8 mouse cellular contexts compared by ENCODE assay signal in genomic region chr11:96464716-96465060, GRCm38 (mm10). TPM values are rescaled to one million over a fixed set of nuclear protein-coding genes. Genes with fewer than 3 reads are reported as not detected.
DNase-seq lines count a peak whose midpoint lies in the region; ATAC-seq and TF ChIP-seq lines count a peak whose summit lies in the region.

No protein-coding gene starts in this region.

- no peak for DNase-seq in liver, adult 2 months (ENCODE audit: extremely low read depth, low read depth, low spot score)
- no peak for DNase-seq in liver
- no peak for DNase-seq in forebrain, embryonic 11.5 days (ENCODE audit: low spot score)
- peak; percentile 8 for DNase-seq in kidney, adult 9 months
- DNase-seq in midbrain, postnatal 0 days (ENCODE audit: low spot score): no peak
- DNase-seq in left cerebral cortex, adult 8-10 months (ENCODE audit: low spot score in 2 of 2): no peak
- no peak for DNase-seq in cerebellum, adult 11-12 months
- no peak for DNase-seq in left cerebral cortex, adult 11 months (ENCODE audit: low spot score)

- H3K36me3 ChIP-seq in liver, adult 2 months (ENCODE audit: control insufficient read depth, insufficient read depth, low read length): no peaks in the 10 kb centered on the region
- H3K36me3 ChIP-seq in forebrain, embryonic 11.5 days (ENCODE audit: control insufficient read depth, insufficient read depth, low read length): no peaks in the 10 kb centered on the region
- H3K36me3 ChIP-seq in midbrain, postnatal 0 days (ENCODE audit: insufficient read depth, low read length): no peaks in the 10 kb centered on the region

- 26% methylated on average over 5 of the region's 5 CpGs for whole genome bisulfite sequencing in liver, adult 2 months
- WGBS in forebrain, embryonic 11.5 days: 24% methylated on average over 5 of the region's 5 CpGs
- 25% methylated on average over 5 of the region's 5 CpGs for WGBS in midbrain, postnatal 0 days

- peak overlapping the region; percentile 64 for H3K4me2 ChIP-seq in forebrain, embryonic 11.5 days (ENCODE audit: low read depth, low read length, severe bottlenecking)
- peak overlapping the region; percentile 63 for H3K4me2 ChIP-seq in midbrain, postnatal 0 days (ENCODE audit: low read depth, low read length, poor library complexity, severe bottlenecking)

- TF ChIP-seq POLR2A in liver, adult 2 months (IDR thresholded peaks at IDR 0.05; ENCODE audit: extremely low read depth, insufficient read depth, low read length): no peak

- no peaks in the 10 kb centered on the region for H3K79me2 ChIP-seq in liver, adult 2 months (ENCODE audit: control insufficient read depth, insufficient read depth, low read length)

- no peaks in the 10 kb centered on the region for H3K4me1 ChIP-seq in liver, adult 2 months (ENCODE audit: control insufficient read depth, insufficient read depth, low read length)
- H3K4me1 ChIP-seq in forebrain, embryonic 11.5 days (replicated peaks; ENCODE audit: control insufficient read depth, insufficient read depth, low read length): peaks cover 19% of the 10 kb centered on the region
- peaks cover 13% of the 10 kb centered on the region; the same call in 1 of the 2 replicates for H3K4me1 ChIP-seq in midbrain, postnatal 0 days (ENCODE audit: insufficient read depth, low read length)

- H3K27me3 ChIP-seq in liver, adult 2 months (ENCODE audit: control insufficient read depth, insufficient read depth, low read length): peaks cover 8% of the 10 kb centered on the region
- H3K27me3 ChIP-seq in forebrain, embryonic 11.5 days (ENCODE audit: control insufficient read depth, insufficient read depth, low read length): peaks cover 12% of the 10 kb centered on the region
- 0 out of 2 replicates have a peak, but pooled peaks cover 3% of the 10 kb centered on the region for H3K27me3 ChIP-seq in midbrain, postnatal 0 days (ENCODE audit: insufficient read depth, low read length)

- peak overlapping the region; percentile 24; the same call in 1 of the 2 replicates for H3K4me3 ChIP-seq in liver, adult 2 months (ENCODE audit: insufficient read depth, low read depth, low read length)
- peak overlapping the region; percentile 36 for H3K4me3 ChIP-seq in forebrain, embryonic 11.5 days (ENCODE audit: low read depth, low read length)
- H3K4me3 ChIP-seq in midbrain, postnatal 0 days (ENCODE audit: low read depth, low read length): peak overlapping the region; percentile 35

- no peaks in the 10 kb centered on the region for H3K9me3 ChIP-seq in forebrain, embryonic 11.5 days (ENCODE audit: control insufficient read depth, low read length)
- no peaks in the 10 kb centered on the region for H3K9me3 ChIP-seq in midbrain, postnatal 0 days (ENCODE audit: low read length)

- TF ChIP-seq CTCF in liver, adult 2 months (IDR thresholded peaks at IDR 0.05; ENCODE audit: low read depth, low read length): no peak
- no peak for TF ChIP-seq CTCF in midbrain, postnatal 0 days (IDR thresholded peaks at IDR 0.05)

- no peak overlapping the region; the same call in 1 of the 2 replicates for H3K9ac ChIP-seq in liver, adult 2 months (ENCODE audit: low read depth, low read length)
- peak overlapping the region; percentile 41 for H3K9ac ChIP-seq in forebrain, embryonic 11.5 days (ENCODE audit: low read length)
- 0 out of 2 replicates have a peak overlapping the region, but pooled peaks have one; percentile 36 for H3K9ac ChIP-seq in midbrain, postnatal 0 days (replicated peaks; ENCODE audit: low read length, poor library complexity, severe bottlenecking)

- no peak overlapping the region; the same call in 1 of the 2 replicates for H3K27ac ChIP-seq in liver, adult 2 months (replicated peaks; ENCODE audit: insufficient read depth, low read depth, low read length)
- H3K27ac ChIP-seq in forebrain, embryonic 11.5 days (ENCODE audit: low read depth, low read length): no peak overlapping the region
- no peak overlapping the region for H3K27ac ChIP-seq in midbrain, postnatal 0 days (ENCODE audit: low read depth, low read length)

- no peak for ATAC-seq in forebrain, embryonic 11.5 days (replicated peaks; ENCODE audit: low FRiP score)
- ATAC-seq in midbrain, postnatal 0 days (ENCODE audit: low FRiP score): no peak

RNA-seq across cellular contexts. Expression of gene Skap1, which starts 0.3 kb away (rescaled TPM):
- total RNA-seq in liver, adult 2 months (2014; rRNA removed): 0.60 and 0.92 TPM in 2 replicates
- polyA plus RNA-seq in liver, adult 2 months (2012; rRNA removed): 0.31 and 0.40 TPM in 2 replicates
- polyA plus RNA-seq in forebrain, embryonic 11.5 days (2014; fragmentation: Nextera tagmentation; extraction: Ambion mirVana): 2.6 and 3.9 TPM in 2 replicates
- 1.0 and 2.8 TPM in 2 replicates for total RNA-seq in midbrain, postnatal 0 days (2014; rRNA removed)
- 2.0 and 3.2 TPM in 2 replicates for polyA plus RNA-seq in midbrain, postnatal 0 days (2015; fragmentation: Nextera tagmentation; extraction: Ambion mirVana)
- total RNA-seq in left cerebral cortex, adult 8-10 months (2022): 1 to 10 TPM; 2.2 to 2.5 (median 2.3) TPM
